Mouse (Mus musculus) lung, postnatal 0 days (tissue): ENCODE data around the gene Tfdp1. TPM values are rescaled to one million over a fixed set of nuclear protein-coding genes. Genes with fewer than 3 reads are reported as not detected.

Source experiments
- ATAC-seq: fragments of 200-750 bp; cut with Nextera tagmentation; 2 replicates; pipeline ENCODE4 v1.8.0; 2017; ENCODE audit warnings: moderate library complexity
- DNase-seq: peaks from one replicate; pipeline ENCODE4 v3.0.0-alpha.2; 2016; ENCODE audit warnings: low spot score
- H3K27ac ChIP-seq: fragments of 300-500 bp; sonication (generic); 2 replicates; pipeline ENCODE4 v1.5.1; 2014; ENCODE audit warnings: antibody characterized with exemption, mild to moderate bottlenecking, low read length, mixed read lengths
- H3K27me3 ChIP-seq: fragments of 300-500 bp; sonication (generic); replicated peaks from 2 replicates; pipeline ENCODE4 v1.6.1; 2014; ENCODE audit warnings: low read length, mixed read lengths; ENCODE audit not compliant: insufficient read depth
- H3K36me3 ChIP-seq: fragments of 300-500 bp; sonication (generic); 2 replicates; pipeline ENCODE4 v1.6.1; 2014; ENCODE audit warnings: low read length, mixed read lengths; ENCODE audit not compliant: insufficient read depth
- H3K4me1 ChIP-seq: fragments of 300-500 bp; sonication (generic); 2 replicates; pipeline ENCODE4 v1.6.1; 2014; ENCODE audit warnings: antibody characterized with exemption, low read depth, low read length, mixed read lengths; ENCODE audit not compliant: insufficient read depth
- H3K4me2 ChIP-seq: fragments of 300-500 bp; sonication (generic); replicated peaks from 2 replicates; pipeline ENCODE4 v1.6.1; 2014; ENCODE audit warnings: low read depth, mild to moderate bottlenecking, low read length, moderate library complexity, mixed read lengths
- H3K4me3 ChIP-seq: fragments of 300-500 bp; sonication (generic); 2 replicates; pipeline ENCODE4 v1.5.1; 2014; ENCODE audit warnings: low read depth, low read length
- H3K9ac ChIP-seq: fragments of 300-500 bp; sonication (generic); replicated peaks from 2 replicates; pipeline ENCODE4 v1.6.1; 2014; ENCODE audit warnings: low read depth, mild to moderate bottlenecking
- H3K9me3 ChIP-seq: fragments of 300-500 bp; sonication (generic); 2 replicates; pipeline ENCODE4 v1.6.1; 2016; ENCODE audit warnings: low read length, mixed read lengths
- CTCF ChIP-seq: IDR thresholded peaks from 2 replicates; pipeline ENCODE4 v1.5.1; 2016; ENCODE audit warnings: antibody characterized with exemption, mild to moderate bottlenecking
- EP300 ChIP-seq: IDR thresholded peaks from 2 replicates; pipeline ENCODE4 v1.6.1; 2016; ENCODE audit warnings: antibody characterized with exemption, mild to moderate bottlenecking, control low read depth
- WGBS: fragments of 180-500 bp; shearing (Covaris S2); extraction: QIAGEN DNeasy Blood & Tissue Kit; methylation state at CpG from one replicate; pipeline ENCODE4 v1.1.7; 2014; 5-methylcytosine and 5-hydroxymethylcytosine counted together
- polyA plus RNA-seq: library from polyadenylated mRNA; unstranded; fragments of >200 nt; fragmentation: Nextera tagmentation; extraction: Ambion mirVana; gene quantifications from 2 replicates; pipeline ENCODE4 v1.2.1, GENCODE M21; 2015

Gene Tfdp1
- polyA plus RNA-seq, 1 experiment from 2014 or later: 45.4 TPM

DNA sequence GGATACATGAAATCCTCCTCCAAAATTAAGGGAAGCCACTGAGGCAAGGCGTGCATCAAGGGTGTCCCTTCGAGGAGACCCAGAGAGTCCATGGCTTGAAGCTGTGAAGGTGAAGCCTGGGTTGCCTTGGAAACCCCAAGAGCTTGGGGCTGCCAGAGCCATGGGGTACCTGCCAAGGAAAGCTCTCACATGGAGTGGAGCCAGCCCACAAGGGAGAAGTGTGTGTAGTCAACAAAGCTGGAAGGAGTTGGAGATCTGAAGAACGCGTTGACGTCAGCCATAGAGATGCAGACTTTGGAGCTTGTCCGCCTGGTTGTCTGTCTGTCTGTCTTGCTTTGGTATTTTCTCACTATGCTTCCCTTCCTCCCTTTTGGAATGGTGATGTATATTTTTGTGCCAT lies 82.4 kb downstream of the Tfdp1 start:
- no peaks in the 10 kb centered on the region for H3K9me3 ChIP-seq
- no peaks in the 10 kb centered on the region for H3K36me3 ChIP-seq
- ATAC-seq: peak; percentile 50; the same call in 1 of the 2 replicates

DNA sequence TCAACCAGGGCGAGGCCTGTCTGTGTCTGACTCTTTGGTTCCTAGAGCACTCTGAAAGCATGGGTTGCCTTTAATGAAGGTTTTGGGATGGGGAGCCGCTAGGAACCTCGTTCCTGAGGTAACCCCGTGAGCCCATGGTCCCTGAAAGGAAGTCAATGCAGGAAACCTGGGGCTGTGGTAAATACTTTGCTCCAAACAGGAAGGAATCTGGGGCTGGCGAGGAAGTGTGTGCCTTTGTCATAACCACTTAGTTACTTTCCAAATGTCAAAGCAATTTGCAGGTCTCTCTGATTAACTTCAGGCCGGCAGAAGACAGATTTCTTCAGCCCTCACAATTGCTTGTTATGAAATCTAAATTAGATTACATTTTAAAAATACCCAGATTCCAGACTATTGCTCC lies 88.8 kb downstream of the Tfdp1 start:
- H3K4me2 ChIP-seq: no peak overlapping the region
- no peak for ATAC-seq
- H3K4me1 ChIP-seq: no peaks in the 10 kb centered on the region
- no peaks in the 10 kb centered on the region for H3K27me3 ChIP-seq
- no peak overlapping the region for H3K4me3 ChIP-seq
- H3K27ac ChIP-seq: no peak overlapping the region
- TF ChIP-seq CTCF: no peak
- TF ChIP-seq EP300: no peak
- 61% methylated on average over 6 of the region's 6 CpGs for WGBS
- H3K9ac ChIP-seq: no peak overlapping the region
- no peaks in the 10 kb centered on the region for H3K36me3 ChIP-seq
- no peaks in the 10 kb centered on the region for H3K9me3 ChIP-seq
- no peak for DNase-seq

More for the DNA sequence above, 82.4 kb downstream of the Tfdp1 start:
- H3K4me2 ChIP-seq: no peak overlapping the region
- no peak overlapping the region for H3K4me3 ChIP-seq
- no peaks in the 10 kb centered on the region for H3K27me3 ChIP-seq
- no peaks in the 10 kb centered on the region for H3K4me1 ChIP-seq
- H3K9ac ChIP-seq: no peak overlapping the region
- peak; percentile 19 for DNase-seq
- 73% methylated on average over 6 of the region's 6 CpGs for WGBS
- H3K27ac ChIP-seq: no peak overlapping the region
- no peak for TF ChIP-seq CTCF
- no peak for TF ChIP-seq EP300

Other genes starting within 250 kb of the Tfdp1 start
- gene Pcid2, start 233.3 kb upstream of the Tfdp1 start, polyA plus RNA-seq: 17.5 and 18.0 TPM in 2 replicates
- gene Cul4a, start 233.1 kb upstream of the Tfdp1 start, polyA plus RNA-seq: 59.5 and 61.2 TPM in 2 replicates
- 508 and 522 TPM in 2 replicates for gene Lamp1, start 179.6 kb upstream of the Tfdp1 start, polyA plus RNA-seq
- 2.0 and 2.5 TPM in 2 replicates for gene Grtp1, start 138.1 kb upstream of the Tfdp1 start, polyA plus RNA-seq
- gene Adprhl1, start 84.6 kb upstream of the Tfdp1 start, polyA plus RNA-seq: 0.93 and 1.0 TPM in 2 replicates
- 14.5 TPM in 2 replicates for gene Dcun1d2, start 50.6 kb upstream of the Tfdp1 start, polyA plus RNA-seq
- gene Tmco3, start 50.6 kb upstream of the Tfdp1 start, polyA plus RNA-seq: 26.1 and 30.3 TPM in 2 replicates
- gene Atp4b, start 58.1 kb downstream of the Tfdp1 start, polyA plus RNA-seq: not detected in 2 replicates
- gene Grk1, start 66.3 kb downstream of the Tfdp1 start, polyA plus RNA-seq: not detected in 2 replicates
- gene Tmem255b, start 96.4 kb downstream of the Tfdp1 start, polyA plus RNA-seq: 0.57 and 1.2 TPM in 2 replicates
- 177 and 201 TPM in 2 replicates for gene Gas6, start 155.7 kb downstream of the Tfdp1 start, polyA plus RNA-seq
- not detected in 2 replicates for gene 1700029H14Rik, start 223.7 kb downstream of the Tfdp1 start, polyA plus RNA-seq